Comparison of ENCODE assay signal across 26 mouse cellular contexts in the genomic region with DNA sequence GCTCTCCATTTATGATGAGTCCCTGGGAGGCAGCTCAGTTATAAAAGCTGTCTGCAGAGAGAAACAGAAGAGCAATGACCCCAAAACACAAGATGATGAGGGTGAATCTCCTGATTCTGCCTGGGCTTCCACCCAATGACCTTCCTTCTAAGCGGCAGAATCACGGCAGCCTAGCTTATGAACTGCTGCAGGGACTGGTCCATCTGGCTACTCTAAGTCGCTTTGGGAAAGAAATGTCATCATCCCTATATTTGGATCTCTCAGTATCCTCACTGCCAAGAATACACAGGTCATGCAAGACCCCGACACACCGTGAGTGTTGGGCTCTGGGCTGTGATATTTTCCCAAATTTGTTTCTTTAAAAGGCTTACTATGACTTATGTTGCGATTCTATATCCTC. TPM values are rescaled to one million over a fixed set of nuclear protein-coding genes. Genes with fewer than 3 reads are reported as not detected.
"Had no signal": no experiment of that assay in that cellular context is flagged by ENCODE, and none has a peak within 500 bp of the region (broad histone marks: within the 10 kb centered on the region; RNA-seq: fewer than 3 reads in every experiment).

No protein-coding gene starts in this region.

- H3K4me1 ChIP-seq: embryonic facial prominence, embryonic 10.5 days; embryonic facial prominence, embryonic 12.5 days; embryonic facial prominence, embryonic 13.5 days; embryonic facial prominence, embryonic 15.5 days; forebrain, embryonic 10.5 days; forebrain, embryonic 12.5 days; forebrain, embryonic 13.5 days; forebrain, embryonic 15.5 days; heart, embryonic 10.5 days; heart, embryonic 12.5 days; heart, embryonic 13.5 days had no signal

- H3K4me3 ChIP-seq: embryonic facial prominence, embryonic 10.5 days; embryonic facial prominence, embryonic 12.5 days; embryonic facial prominence, embryonic 13.5 days; embryonic facial prominence, embryonic 15.5 days; erythroblast, embryonic 14.5 days; forebrain, embryonic 10.5 days; forebrain, embryonic 12.5 days; forebrain, embryonic 13.5 days; forebrain, embryonic 15.5 days; gastrocnemius, adult 2 months; heart, adult 2 months; heart, embryonic 10.5 days; heart, embryonic 12.5 days; heart, embryonic 13.5 days had no signal

- H3K27ac ChIP-seq: embryonic facial prominence, embryonic 10.5 days; embryonic facial prominence, embryonic 12.5 days; embryonic facial prominence, embryonic 13.5 days; embryonic facial prominence, embryonic 15.5 days; forebrain, embryonic 10.5 days; forebrain, embryonic 12.5 days; forebrain, embryonic 13.5 days; forebrain, embryonic 15.5 days; gastrocnemius, adult 2 months; heart, adult 2 months; heart, embryonic 10.5 days; heart, embryonic 13.5 days had no signal

- H3K27me3 ChIP-seq: embryonic facial prominence, embryonic 12.5 days; embryonic facial prominence, embryonic 13.5 days; embryonic facial prominence, embryonic 15.5 days; forebrain, embryonic 12.5 days; forebrain, embryonic 13.5 days; forebrain, embryonic 15.5 days; heart, embryonic 12.5 days had no signal

- ATAC-seq: forebrain, embryonic 13.5 days; forebrain, embryonic 14.5 days; forebrain, embryonic 15.5 days; forebrain, embryonic 16.5 days; forebrain, postnatal 0 days had no signal

- DNase-seq: cerebellum, postnatal 14 days; cerebellum, postnatal 36 days; embryo, embryonic 11 days; forebrain, postnatal 0 days; gastrocnemius, adult 2 months; gastrocnemius, postnatal 14 days; gastrocnemius, postnatal 25 days; gastrocnemius, postnatal 36 days; heart, adult 11 months; heart, adult 18-20 months; heart, adult 2 months had no signal

RNA-seq across cellular contexts. Expression of gene Mturn, which starts 11.6 kb away (rescaled TPM):
- total RNA-seq: granulocyte monocyte progenitor cell, adult 5-6 weeks had no signal
